Mouse (Mus musculus) kidney, postnatal 25 days (tissue): Measurements from ENCODE around the gene Usp4.
A peak's percentile ranks its signal among the peaks of the same experiment; 100 is the strongest.

Experiments used
- DNase-seq, 2 experiments: peaks; one replicate each; pipeline ENCODE4 v3.0.0; 2021; ENCODE audit warnings: mixed read lengths in 2 of 2

Gene Usp4

GRCm38 (mm10) chr9:108342301-108342831 lies 5.3 kb upstream of the Usp4 start:
- DNase-seq = peak; percentile 62 to 87

- DNase-seq = no peak
Measured at GRCm38 (mm10) chr9:108343331-108343730, 4.3 kb upstream of the Usp4 start.

- no peak for DNase-seq
Measured at GRCm38 (mm10) chr9:108343835-108344234, 3.8 kb upstream of the Usp4 start.

GRCm38 (mm10) chr9:108344471-108344870 lies 3.2 kb upstream of the Usp4 start:
- no peak for DNase-seq

GRCm38 (mm10) chr9:108347024-108347423 lies 629 bp upstream of the Usp4 start:
- no peak for DNase-seq

- no peak for DNase-seq
Measured at GRCm38 (mm10) chr9:108348290-108348680, 632 bp downstream of the Usp4 start.

GRCm38 (mm10) chr9:108349727-108350126 lies 2.1 kb downstream of the Usp4 start:
- no peak for DNase-seq

- no peak for DNase-seq
Measured at GRCm38 (mm10) chr9:108378234-108378633, 30.6 kb downstream of the Usp4 start.

GRCm38 (mm10) chr9:108378736-108379135 lies 31.1 kb downstream of the Usp4 start:
- no peak for DNase-seq

GRCm38 (mm10) chr9:108379294-108379693 lies 31.6 kb downstream of the Usp4 start:
- no peak for DNase-seq

GRCm38 (mm10) chr9:108381382-108381781 lies 33.7 kb downstream of the Usp4 start:
- DNase-seq = no peak

GRCm38 (mm10) chr9:108385006-108385405 lies 37.4 kb downstream of the Usp4 start:
- DNase-seq = peak; percentile 56 to 76

GRCm38 (mm10) chr9:108386816-108387215 lies 39.2 kb downstream of the Usp4 start:
- DNase-seq = no peak

- DNase-seq = no peak
Measured at GRCm38 (mm10) chr9:108388601-108389000, 40.9 kb downstream of the Usp4 start.

- peak; percentile 32 to 56 for DNase-seq
Measured at GRCm38 (mm10) chr9:108389220-108389619, 41.6 kb downstream of the Usp4 start.

GRCm38 (mm10) chr9:108392676-108393075 lies 45.0 kb downstream of the Usp4 start, which contains the start of gene 1700102P08Rik:
1700102P08Rik (plus strand) TSS chr9:108392805.
- peak; percentile 73 to 85 for DNase-seq

GRCm38 (mm10) chr9:108394191-108394590 lies 46.5 kb downstream of the Usp4 start:
- peak; percentile 35 to 65 for DNase-seq

GRCm38 (mm10) chr9:108395427-108395826 lies 47.8 kb downstream of the Usp4 start:
- no peak for DNase-seq

- no peak for DNase-seq
Measured at GRCm38 (mm10) chr9:108398324-108398723, 50.7 kb downstream of the Usp4 start.

GRCm38 (mm10) chr9:108401186-108401960 lies 53.7 kb downstream of the Usp4 start:
- peak; percentile 44 to 77 for DNase-seq

- DNase-seq = no peak
Measured at GRCm38 (mm10) chr9:108403081-108403480, 55.4 kb downstream of the Usp4 start.

- DNase-seq = no peak
Measured at GRCm38 (mm10) chr9:108404451-108404850, 56.8 kb downstream of the Usp4 start.

GRCm38 (mm10) chr9:108409535-108409934 lies 61.9 kb downstream of the Usp4 start:
- DNase-seq = no peak

- no peak for DNase-seq
Measured at GRCm38 (mm10) chr9:108411381-108411942, 63.8 kb downstream of the Usp4 start.
